Mouse (Mus musculus) embryonic facial prominence, embryonic 10.5 days (tissue): ENCODE results near the gene Tspan31. TPM values are rescaled to one million over a fixed set of nuclear protein-coding genes. Genes with fewer than 3 reads are reported as not detected.

Source experiments
- DNase-seq: peaks from one replicate; pipeline ENCODE4 v3.0.0-alpha.2; 2017; ENCODE audit warnings: low spot score
- H3K27ac ChIP-seq: fragments of 300-500 bp; sonication (generic); replicated peaks from 2 replicates; pipeline ENCODE4 v1.5.1; 2016; ENCODE audit warnings: mild to moderate bottlenecking
- H3K27me3 ChIP-seq: fragments of 300-500 bp; sonication (generic); replicated peaks from 2 replicates; pipeline ENCODE4 v1.6.1; 2016; ENCODE audit warnings: low read depth, mild to moderate bottlenecking; ENCODE audit not compliant: poor library complexity, severe bottlenecking
- H3K36me3 ChIP-seq: fragments of 300-500 bp; sonication (generic); replicated peaks from 2 replicates; pipeline ENCODE4 v1.6.1; 2016; ENCODE audit warnings: mild to moderate bottlenecking, moderate library complexity
- H3K4me1 ChIP-seq: fragments of 300-500 bp; sonication (generic); 2 replicates; pipeline ENCODE4 v1.6.1; 2016
- H3K4me3 ChIP-seq: fragments of 300-500 bp; sonication (generic); 2 replicates; pipeline ENCODE4 v1.5.1; 2016; ENCODE audit warnings: mild to moderate bottlenecking, moderate library complexity
- H3K9me3 ChIP-seq: fragments of 300-500 bp; sonication (generic); 2 replicates; pipeline ENCODE4 v1.6.1; 2016; ENCODE audit warnings: mild to moderate bottlenecking
- WGBS: fragments of 180-500 bp; shearing (Covaris S2); methylation state at CpG from one replicate; pipeline ENCODE4 v1.1.7; 2016; 5-methylcytosine and 5-hydroxymethylcytosine counted together
- polyA plus RNA-seq: library from polyadenylated mRNA; unstranded; fragments of >200 nt; fragmentation: Nextera tagmentation; extraction: Ambion mirVana; gene quantifications from 2 replicates; pipeline ENCODE4 v1.2.1, GENCODE M21; 2016

Gene Tspan31
- polyA plus RNA-seq, 1 experiment from 2014 or later, result 168 TPM

- H3K9me3 ChIP-seq, result no peaks in the 10 kb centered on the region
- H3K27me3 ChIP-seq, result peaks cover 4% of the 10 kb centered on the region
- no peak overlapping the region for H3K4me3 ChIP-seq
- 0 out of 2 replicates have a peak, but pooled peaks cover 5% of the 10 kb centered on the region for H3K4me1 ChIP-seq
- peaks cover 66% of the 10 kb centered on the region for H3K36me3 ChIP-seq
- no peak for DNase-seq
- H3K27ac ChIP-seq, result no peak overlapping the region
- WGBS, result 91% methylated on average over 10 of the region's 10 CpGs
Measured at GRCm38 (mm10) chr10:127099191-127099590, 29.1 kb upstream of the Tspan31 start.

GRCm38 (mm10) chr10:127098514-127098913 lies 28.4 kb upstream of the Tspan31 start:
- no peak overlapping the region for H3K27ac ChIP-seq
- H3K27me3 ChIP-seq, result peaks cover 11% of the 10 kb centered on the region
- WGBS, result 77% methylated on average over 20 of the region's 20 CpGs
- DNase-seq, result no peak
- 0 out of 2 replicates have a peak, but pooled peaks cover 5% of the 10 kb centered on the region for H3K4me1 ChIP-seq
- peaks cover 62% of the 10 kb centered on the region for H3K36me3 ChIP-seq
- H3K9me3 ChIP-seq, result no peaks in the 10 kb centered on the region
- no peak overlapping the region for H3K4me3 ChIP-seq

GRCm38 (mm10) chr10:127094382-127094802 lies 24.3 kb upstream of the Tspan31 start:
- Histone ChIP-seq H3K27me3 (peaks cover 52% of the 10 kb centered on the region), H3K4me1 (peaks cover 26% of the 10 kb centered on the region), H3K9me3 (no peaks in the 10 kb centered on the region), H3K27ac (no peak overlapping the region), H3K4me3 (no peak overlapping the region), H3K36me3 (peaks cover 49% of the 10 kb centered on the region)
- DNase-seq, result no peak
- WGBS, result 71% methylated on average over 7 of the region's 7 CpGs

- no peak overlapping the region for H3K27ac ChIP-seq
- peaks cover 69% of the 10 kb centered on the region for H3K27me3 ChIP-seq
- WGBS, result 51% methylated on average over 4 of the region's 4 CpGs
- no peak overlapping the region for H3K4me3 ChIP-seq
- H3K9me3 ChIP-seq, result no peaks in the 10 kb centered on the region
- peaks cover 26% of the 10 kb centered on the region for H3K4me1 ChIP-seq
- peaks cover 32% of the 10 kb centered on the region for H3K36me3 ChIP-seq
- DNase-seq, result no peak
Measured at GRCm38 (mm10) chr10:127092742-127093141, 22.7 kb upstream of the Tspan31 start.

GRCm38 (mm10) chr10:127091507-127092396 lies 21.7 kb upstream of the Tspan31 start:
- H3K27me3 ChIP-seq, result peaks cover 78% of the 10 kb centered on the region
- 9% methylated on average over 51 of the region's 51 CpGs for WGBS
- peaks cover 26% of the 10 kb centered on the region for H3K4me1 ChIP-seq
- peak overlapping the region; percentile 35 for H3K4me3 ChIP-seq
- no peaks in the 10 kb centered on the region for H3K9me3 ChIP-seq
- H3K36me3 ChIP-seq, result peaks cover 22% of the 10 kb centered on the region
- no peak for DNase-seq
- no peak overlapping the region for H3K27ac ChIP-seq

GRCm38 (mm10) chr10:127090560-127091411 lies 20.7 kb upstream of the Tspan31 start:
- Histone ChIP-seq H3K4me3 (peak overlapping the region; percentile 35), H3K27me3 (peaks cover 83% of the 10 kb centered on the region), H3K36me3 (peaks cover 13% of the 10 kb centered on the region), H3K4me1 (peaks cover 26% of the 10 kb centered on the region), H3K27ac (no peak overlapping the region), H3K9me3 (no peaks in the 10 kb centered on the region)
- 9% methylated on average over 57 of the region's 57 CpGs for WGBS
- DNase-seq, result peak; percentile 63

- Histone ChIP-seq H3K4me1 (peaks cover 26% of the 10 kb centered on the region), H3K9me3 (no peaks in the 10 kb centered on the region), H3K4me3 (no peak overlapping the region), H3K27ac (no peak overlapping the region), H3K36me3 (no peaks in the 10 kb centered on the region), H3K27me3 (peaks cover 91% of the 10 kb centered on the region)
- 78% methylated on average over 6 of the region's 6 CpGs for WGBS
- DNase-seq, result no peak
Measured at GRCm38 (mm10) chr10:127085633-127086032, 15.6 kb upstream of the Tspan31 start.

GRCm38 (mm10) chr10:127085052-127085451 lies 15.0 kb upstream of the Tspan31 start:
- WGBS, result 81% methylated on average over 9 of the region's 9 CpGs
- peaks cover 91% of the 10 kb centered on the region for H3K27me3 ChIP-seq
- no peak for DNase-seq

GRCm38 (mm10) chr10:127083915-127084306 lies 13.8 kb upstream of the Tspan31 start:
- Histone ChIP-seq H3K9me3 (no peaks in the 10 kb centered on the region), H3K27me3 (peaks cover 91% of the 10 kb centered on the region), H3K4me3 (no peak overlapping the region), H3K27ac (no peak overlapping the region), H3K36me3 (no peaks in the 10 kb centered on the region), H3K4me1 (peaks cover 37% of the 10 kb centered on the region)
- no peak for DNase-seq
- 54% methylated on average over 5 of the region's 5 CpGs for WGBS

More at GRCm38 (mm10) chr10:127085052-127085451, 15.0 kb upstream of the Tspan31 start:
- Histone ChIP-seq H3K36me3 (no peaks in the 10 kb centered on the region), H3K9me3 (no peaks in the 10 kb centered on the region), H3K4me3 (no peak overlapping the region), H3K27ac (no peak overlapping the region), H3K4me1 (peaks cover 26% of the 10 kb centered on the region)

GRCm38 (mm10) chr10:127083292-127083914 lies 13.3 kb upstream of the Tspan31 start:
- DNase-seq, result no peak
- Histone ChIP-seq H3K9me3 (no peaks in the 10 kb centered on the region), H3K36me3 (no peaks in the 10 kb centered on the region), H3K27ac (no peak overlapping the region), H3K27me3 (peaks cover 91% of the 10 kb centered on the region), H3K4me3 (0 out of 2 replicates have a peak overlapping the region, but pooled peaks have one; percentile 3), H3K4me1 (peaks cover 43% of the 10 kb centered on the region)
- WGBS, result 32% methylated on average over 8 of the region's 8 CpGs

- Histone ChIP-seq H3K9me3 (no peaks in the 10 kb centered on the region), H3K27me3 (peaks cover 91% of the 10 kb centered on the region), H3K36me3 (no peaks in the 10 kb centered on the region), H3K4me1 (peaks cover 52% of the 10 kb centered on the region), H3K27ac (no peak overlapping the region), H3K4me3 (peak overlapping the region; percentile 72; the same call in 1 of the 2 replicates)
- WGBS, result 33% methylated on average over 8 of the region's 8 CpGs
- DNase-seq, result peak; percentile 64
Measured at GRCm38 (mm10) chr10:127081996-127082620, 12.0 kb upstream of the Tspan31 start.
